Mouse (Mus musculus): Measurements from ENCODE around the gene Cdr1.

Gene Cdr1

DNA sequence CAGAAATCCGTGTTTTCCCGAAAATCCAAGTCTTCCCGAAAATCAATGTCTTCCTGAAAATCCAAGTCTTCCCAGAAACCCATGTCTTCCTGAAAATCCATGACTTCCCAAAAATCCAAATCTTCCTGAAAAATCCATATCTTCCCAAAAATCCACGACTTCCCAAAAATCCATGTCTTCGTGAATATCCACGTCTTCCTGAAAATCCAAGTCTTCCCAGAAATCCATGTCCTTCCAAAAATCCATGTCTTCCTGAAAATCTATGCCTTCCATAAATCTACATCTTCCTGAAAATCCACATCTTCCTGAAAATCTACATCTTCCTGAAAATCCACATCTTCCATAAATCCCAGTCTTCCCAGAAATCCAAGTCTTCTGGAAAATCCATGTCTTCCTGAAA is at the start of gene Cdr1:
Gene Cdr1, minus strand, starts transcription at position 101 of the 400 bp plus-strand sequence.
- no peak for DNase-seq (ENCODE audit: low read depth)

DNA sequence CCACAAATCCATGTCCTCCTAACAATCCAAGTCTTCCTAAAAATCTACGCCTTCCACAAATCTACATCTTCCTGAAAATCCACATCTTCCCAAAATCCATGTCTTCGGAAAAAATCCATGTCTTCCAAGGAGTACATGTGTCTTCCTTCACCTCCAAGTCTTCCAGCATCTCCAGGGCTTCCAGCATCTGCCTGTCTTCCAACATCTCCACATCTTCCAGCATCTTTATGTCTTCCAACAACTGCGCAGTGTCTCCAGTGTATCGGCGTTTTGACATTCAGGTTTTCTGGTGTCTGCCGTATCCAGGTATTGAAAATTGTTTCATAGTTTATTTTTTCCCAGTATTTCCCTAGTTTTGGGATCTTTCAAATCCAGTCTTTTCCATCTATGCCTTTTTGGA is 511 bp upstream of the Cdr1 start:
- DNase-seq (ENCODE audit: low read depth), result no peak

- no peak for DNase-seq (ENCODE audit: low read depth)
These were observed 18.8 kb downstream of the Cdr1 start for GRCm38 (mm10) chrX:61166519-61166918.

DNA sequence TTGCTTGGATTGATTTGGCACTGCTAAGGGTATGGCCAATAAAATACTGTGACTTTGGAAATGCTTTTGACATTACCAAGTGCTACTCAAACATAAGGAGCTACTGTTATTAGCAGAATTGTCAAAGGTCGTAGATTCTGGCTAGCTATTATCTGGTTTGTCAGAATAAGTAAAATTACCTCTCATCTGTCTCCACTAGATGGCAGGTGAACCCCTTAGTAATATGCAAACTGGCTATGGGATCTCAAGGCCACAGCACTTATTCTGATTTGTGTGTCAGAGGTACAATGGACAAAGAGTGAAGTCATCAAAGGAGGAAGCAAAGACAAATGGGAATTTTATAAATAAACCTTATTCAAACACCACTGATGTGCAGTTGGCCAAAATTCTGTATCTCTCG is 24.1 kb downstream of the Cdr1 start:
- DNase-seq (ENCODE audit: low read depth), result no peak

- no peak for DNase-seq (ENCODE audit: low read depth)
These were observed 30.6 kb downstream of the Cdr1 start for GRCm38 (mm10) chrX:61154657-61155256.

DNA sequence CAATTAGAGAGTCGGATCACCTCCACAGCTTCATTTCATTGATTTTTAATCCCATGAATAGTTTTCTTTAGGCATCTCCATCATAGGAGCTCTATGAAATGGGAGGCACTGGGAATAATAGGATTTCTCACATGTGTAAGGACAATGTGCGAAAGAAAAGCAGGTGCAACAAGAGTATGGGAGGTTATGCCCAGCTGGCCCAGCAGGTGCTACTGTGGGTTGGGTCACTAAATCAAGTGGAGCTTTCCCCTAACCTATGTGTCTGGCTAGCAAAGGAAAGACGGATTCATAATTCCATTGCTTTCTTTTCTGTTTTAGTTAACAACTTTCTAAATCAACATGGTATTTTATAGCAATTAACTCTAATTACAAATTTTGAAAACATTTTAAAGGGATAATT is 31.1 kb downstream of the Cdr1 start:
- no peak for DNase-seq (ENCODE audit: low read depth)

- DNase-seq (ENCODE audit: low read depth), result no peak
These were observed 38.8 kb downstream of the Cdr1 start for GRCm38 (mm10) chrX:61146569-61146968.

DNA sequence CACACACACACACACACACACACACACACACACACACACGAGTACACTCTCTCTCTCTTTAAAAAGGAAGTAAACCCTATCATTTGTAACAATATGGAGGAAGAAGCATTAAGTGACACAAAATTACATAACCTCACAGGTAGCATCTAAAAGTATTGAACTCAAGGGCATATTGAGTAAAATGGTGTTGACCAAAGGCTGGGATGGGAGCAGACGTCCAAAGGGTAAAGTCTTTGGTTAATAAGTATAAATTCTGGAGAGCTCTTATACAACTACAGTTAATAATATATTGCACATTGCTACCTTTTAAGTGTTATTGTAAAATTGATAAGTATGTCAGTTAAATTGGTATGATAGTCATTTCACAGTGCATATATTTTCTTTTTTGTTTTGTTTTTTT is 39.9 kb downstream of the Cdr1 start:
- no peak for DNase-seq (ENCODE audit: low read depth)

DNA sequence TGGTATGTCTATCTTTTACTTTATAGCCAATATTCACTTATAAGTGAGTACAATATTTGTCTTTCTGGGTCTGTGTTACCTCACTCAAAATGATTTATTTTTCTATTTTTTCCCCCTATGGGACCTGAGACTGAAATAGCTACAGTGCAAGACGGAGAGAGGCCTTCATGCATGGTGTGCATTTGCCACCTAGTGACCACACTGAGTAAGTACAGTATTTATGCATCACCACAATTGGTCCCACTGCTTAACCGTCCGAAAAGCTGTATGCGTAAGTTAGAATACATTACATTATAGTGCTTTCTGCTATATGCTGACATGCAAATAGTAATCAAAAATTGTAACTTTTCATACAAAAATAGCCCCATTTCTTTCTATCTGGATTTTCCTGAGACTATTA is 50.8 kb downstream of the Cdr1 start:
- no peak for DNase-seq (ENCODE audit: low read depth)

All from fibroblast of lung, adult 2 months (primary cell).